Mouse (Mus musculus) hindbrain, postnatal 0 days (tissue): ENCODE data around the gene Chac1. TPM values are rescaled to one million over a fixed set of nuclear protein-coding genes. Genes with fewer than 3 reads are reported as not detected.
A peak's percentile ranks its signal among the peaks of the same experiment; 100 is the strongest.

Experiments used
- ATAC-seq: fragments of 200-750 bp; cut with Nextera tagmentation; 2 replicates; pipeline ENCODE4 v1.8.0; 2017; ENCODE audit warnings: mild to moderate bottlenecking, moderate TSS enrichment, moderate library complexity
- DNase-seq: peaks from one replicate; pipeline ENCODE4 v3.0.0-alpha.2; 2015; ENCODE audit warnings: low spot score
- H3K27ac ChIP-seq: fragments of 300-500 bp; sonication (generic); 2 replicates; pipeline ENCODE4 v1.5.1; 2014; ENCODE audit warnings: mild to moderate bottlenecking
- H3K27me3 ChIP-seq: fragments of 300-500 bp; sonication (generic); 2 replicates; pipeline ENCODE4 v1.6.1; 2014; ENCODE audit warnings: low read length, mixed read lengths; ENCODE audit not compliant: insufficient read depth
- H3K36me3 ChIP-seq: fragments of 300-500 bp; sonication (generic); 2 replicates; pipeline ENCODE4 v1.6.1; 2014; ENCODE audit warnings: low read length, mixed read lengths; ENCODE audit not compliant: insufficient read depth
- H3K4me1 ChIP-seq: fragments of 300-500 bp; sonication (generic); 2 replicates; pipeline ENCODE4 v1.6.1; 2014; ENCODE audit warnings: antibody characterized with exemption, low read length, mixed read lengths; ENCODE audit not compliant: insufficient read depth
- H3K4me2 ChIP-seq: fragments of 300-500 bp; sonication (generic); 2 replicates; pipeline ENCODE4 v1.6.1; 2014; ENCODE audit warnings: low read depth, mild to moderate bottlenecking, low read length, moderate library complexity, mixed read lengths
- H3K4me3 ChIP-seq: fragments of 300-500 bp; sonication (generic); 2 replicates; pipeline ENCODE4 v1.5.1; 2014; ENCODE audit warnings: low read length
- H3K9ac ChIP-seq: fragments of 300-500 bp; sonication (generic); replicated peaks from 2 replicates; pipeline ENCODE4 v1.6.1; 2014; ENCODE audit warnings: mild to moderate bottlenecking, low read length, moderate library complexity, mixed read lengths
- H3K9me3 ChIP-seq: fragments of 300-500 bp; sonication (generic); 2 replicates; pipeline ENCODE4 v1.6.1; 2016; ENCODE audit warnings: low read length, mixed read lengths
- CTCF ChIP-seq: IDR thresholded peaks from 2 replicates; pipeline ENCODE4 v1.5.1; 2016; ENCODE audit warnings: antibody characterized with exemption, control low read depth, low read depth
- WGBS: fragments of 180-500 bp; shearing (Covaris S2); extraction: QIAGEN DNeasy Blood & Tissue Kit; methylation state at CpG from one replicate; pipeline ENCODE4 v1.1.7; 2014; 5-methylcytosine and 5-hydroxymethylcytosine counted together
- polyA plus RNA-seq: library from polyadenylated mRNA; unstranded; fragments of >200 nt; fragmentation: Nextera tagmentation; extraction: Ambion mirVana; gene quantifications from 2 replicates; pipeline ENCODE4 v1.2.1, GENCODE M21; 2015
- total RNA-seq: library from RNA; depleted of rRNA; stranded (reverse); fragments of >200 nt; gene quantifications from 2 replicates; pipeline ENCODE4 v1.2.3, GENCODE M21; 2014

Gene Chac1
- total and polyA plus RNA-seq, 2 experiments from 2014 or later: 12.6 to 22.6 TPM

- Histone ChIP-seq H3K4me1 (no peaks in the 10 kb centered on the region), H3K4me3 (no peak overlapping the region), H3K36me3 (no peaks in the 10 kb centered on the region), H3K27ac (no peak overlapping the region), H3K27me3 (peaks cover 12% of the 10 kb centered on the region; the same call in 1 of the 2 replicates), H3K4me2 (no peak overlapping the region), H3K9me3 (no peaks in the 10 kb centered on the region), H3K9ac (no peak overlapping the region)
- ATAC-seq (no peak), DNase-seq (no peak)
- no peak for TF ChIP-seq CTCF
- 75% methylated on average over 7 of the region's 7 CpGs for WGBS
Observed at GRCm38 (mm10) chr2:119334964-119335525, 16.0 kb upstream of the Chac1 start.

DNA sequence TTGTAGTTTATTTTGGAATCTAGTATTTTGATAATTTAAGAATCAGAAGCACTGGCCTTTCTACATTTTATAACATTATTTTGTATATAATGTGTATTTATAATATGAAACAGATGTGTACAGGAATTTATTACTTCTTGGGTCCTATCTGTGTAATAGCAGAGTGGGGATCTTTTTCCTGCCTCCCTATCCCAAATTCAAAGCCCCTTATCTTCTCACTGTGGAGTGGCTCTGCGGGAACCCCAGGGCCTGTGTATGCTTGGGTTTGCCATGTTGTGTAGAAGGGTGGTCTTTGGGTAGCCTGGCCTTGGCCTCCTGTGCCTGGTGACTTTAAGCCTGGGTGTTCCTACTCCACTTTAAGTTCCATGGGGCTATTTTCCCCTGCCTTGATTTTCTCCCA is 15.5 kb upstream of the Chac1 start:
- peaks cover 12% of the 10 kb centered on the region; the same call in 1 of the 2 replicates for H3K27me3 ChIP-seq
- H3K9ac ChIP-seq: no peak overlapping the region
- no peak overlapping the region for H3K4me2 ChIP-seq
- H3K4me1 ChIP-seq: no peaks in the 10 kb centered on the region
- H3K27ac ChIP-seq: no peak overlapping the region
- WGBS: 81% methylated on average over 1 of the region's 1 CpGs
- no peak overlapping the region for H3K4me3 ChIP-seq
- TF ChIP-seq CTCF: no peak
- no peaks in the 10 kb centered on the region for H3K9me3 ChIP-seq
- H3K36me3 ChIP-seq: no peaks in the 10 kb centered on the region
- ATAC-seq (no peak), DNase-seq (no peak)

GRCm38 (mm10) chr2:119336002-119336401 is 15.0 kb upstream of the Chac1 start:
- Histone ChIP-seq H3K27ac (no peak overlapping the region), H3K4me3 (no peak overlapping the region), H3K27me3 (peaks cover 7% of the 10 kb centered on the region; the same call in 1 of the 2 replicates), H3K4me1 (no peaks in the 10 kb centered on the region), H3K4me2 (no peak overlapping the region), H3K36me3 (no peaks in the 10 kb centered on the region), H3K9me3 (no peaks in the 10 kb centered on the region), H3K9ac (no peak overlapping the region)
- no peak for DNase-seq
- 68% methylated on average over 2 of the region's 2 CpGs for WGBS
- ATAC-seq: no peak
- no peak for TF ChIP-seq CTCF

DNA sequence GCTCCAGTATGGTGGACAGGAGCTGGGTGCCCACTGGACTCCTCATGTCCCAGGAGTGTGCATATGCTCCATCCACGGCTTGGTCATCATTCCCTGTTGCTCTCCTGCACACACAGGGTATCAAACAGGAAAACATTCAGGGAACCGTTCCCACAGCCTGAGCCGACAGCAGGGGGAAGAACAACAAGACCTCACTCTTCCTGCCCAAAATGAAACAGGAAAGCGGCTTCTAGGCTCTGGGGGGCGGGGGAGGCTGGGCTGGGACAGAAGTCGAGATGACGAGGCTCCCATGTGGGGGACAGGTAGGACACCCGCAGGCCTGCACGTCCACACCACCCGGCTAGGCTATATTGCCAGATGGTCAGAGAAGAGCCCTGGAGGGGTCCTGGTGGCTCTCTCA is 14.6 kb upstream of the Chac1 start:
- no peak for ATAC-seq
- no peaks in the 10 kb centered on the region for H3K9me3 ChIP-seq
- no peak overlapping the region for H3K4me2 ChIP-seq
- no peak for TF ChIP-seq CTCF
- H3K36me3 ChIP-seq: no peaks in the 10 kb centered on the region
- H3K27ac ChIP-seq: peak overlapping the region; percentile 11; the same call in 1 of the 2 replicates
- 70% methylated on average over 10 of the region's 10 CpGs for WGBS
- no peak overlapping the region for H3K4me3 ChIP-seq
- H3K4me1 ChIP-seq: no peaks in the 10 kb centered on the region
- peaks cover 4% of the 10 kb centered on the region; the same call in 1 of the 2 replicates for H3K27me3 ChIP-seq
- no peak for DNase-seq
- no peak overlapping the region for H3K9ac ChIP-seq

DNA sequence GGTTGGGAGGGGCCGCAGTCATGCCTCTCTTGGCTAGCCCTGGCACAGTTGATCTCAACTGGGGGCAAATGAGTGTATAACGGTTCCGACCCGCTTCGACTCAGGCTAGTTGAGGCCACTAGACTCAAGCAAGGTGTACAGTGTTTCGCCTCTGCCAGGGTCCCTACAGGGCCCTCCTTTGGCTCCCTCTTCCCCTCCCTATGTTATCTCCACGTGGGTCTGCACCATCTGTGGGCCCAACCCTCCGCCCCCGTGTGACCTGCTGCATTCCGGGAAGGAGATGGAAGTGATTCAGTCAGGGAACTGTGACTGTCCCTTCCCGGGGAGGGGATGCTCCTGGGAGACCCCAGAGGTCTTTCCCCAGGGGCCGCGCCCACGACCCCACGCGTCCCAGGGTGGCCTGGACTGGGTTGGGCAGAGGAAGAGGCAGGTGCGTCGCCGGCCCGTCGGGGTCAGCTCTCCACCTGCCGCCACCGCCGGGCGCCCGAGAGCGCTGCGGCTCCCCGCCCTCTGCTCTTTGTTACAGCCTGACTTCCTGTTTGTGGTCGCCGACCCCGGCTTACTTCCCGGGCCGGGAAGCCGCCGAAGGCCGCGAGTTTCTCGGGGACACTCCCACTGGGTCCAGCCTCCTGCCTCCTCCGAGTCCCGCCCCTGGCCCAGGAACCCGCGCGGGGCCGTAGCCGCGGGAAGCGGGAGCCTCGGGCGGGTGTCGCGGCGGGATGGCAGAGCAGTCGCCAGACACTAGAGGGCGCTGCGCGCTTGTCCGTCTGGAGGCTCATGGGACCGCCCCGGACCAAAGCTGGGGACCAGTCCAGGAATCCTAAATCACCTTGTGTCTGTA is 13.4 kb upstream of the Chac1 start:
- DNase-seq (peak; percentile 90), ATAC-seq (peak; percentile 83)
- WGBS: 7% methylated on average over 60 of the region's 60 CpGs
- H3K36me3 ChIP-seq: no peaks in the 10 kb centered on the region
- peak; percentile 78 for TF ChIP-seq CTCF
- peak overlapping the region; percentile 68 for H3K9ac ChIP-seq
- H3K4me3 ChIP-seq: peak overlapping the region; percentile 51
- H3K4me2 ChIP-seq: peak overlapping the region; percentile 84
- H3K9me3 ChIP-seq: no peaks in the 10 kb centered on the region
- peak overlapping the region; percentile 67; the same call in 1 of the 2 replicates for H3K27ac ChIP-seq
- H3K4me1 ChIP-seq: no peaks in the 10 kb centered on the region
- peaks cover 4% of the 10 kb centered on the region; the same call in 1 of the 2 replicates for H3K27me3 ChIP-seq

DNA sequence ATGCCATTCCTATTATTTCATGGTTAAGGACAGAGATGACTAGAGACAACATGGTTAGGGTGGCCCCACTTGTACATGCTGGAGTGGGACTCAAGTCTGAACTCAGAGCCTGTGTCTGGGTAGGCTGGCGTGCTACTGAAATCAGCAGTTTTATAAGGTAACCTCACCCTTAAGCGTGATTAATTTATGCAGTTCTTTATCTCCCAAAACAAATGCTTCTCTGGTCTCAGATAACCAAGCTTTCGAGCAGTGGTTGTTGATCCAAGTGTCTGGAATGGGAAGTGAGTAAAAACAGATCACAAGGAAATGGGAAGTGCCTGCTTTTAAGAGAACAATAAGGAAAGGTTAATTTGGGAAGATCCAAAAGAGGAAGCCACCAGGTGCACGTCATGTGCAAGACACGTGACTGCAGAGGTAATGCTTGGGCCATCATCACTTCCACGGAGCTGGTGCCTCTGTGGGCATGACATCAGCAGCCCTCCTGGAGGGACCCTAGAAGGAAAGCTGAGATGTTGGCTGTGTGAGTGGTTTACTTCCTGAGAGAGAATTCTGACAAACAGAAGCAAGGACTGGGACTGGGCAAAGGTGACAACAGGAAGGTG is 6.4 kb upstream of the Chac1 start:
- H3K36me3 ChIP-seq: no peaks in the 10 kb centered on the region
- no peaks in the 10 kb centered on the region for H3K9me3 ChIP-seq
- no peaks in the 10 kb centered on the region for H3K27me3 ChIP-seq
- H3K4me1 ChIP-seq: no peaks in the 10 kb centered on the region
- H3K4me2 ChIP-seq: no peak overlapping the region
- no peak for ATAC-seq
- no peak overlapping the region for H3K9ac ChIP-seq
- WGBS: 58% methylated on average over 6 of the region's 6 CpGs
- H3K4me3 ChIP-seq: no peak overlapping the region
- H3K27ac ChIP-seq: no peak overlapping the region
- DNase-seq: no peak
- TF ChIP-seq CTCF: no peak
